Mouse (Mus musculus): Measurements from ENCODE around the gene Aqp1.
A peak's percentile ranks its signal among the peaks of the same experiment; 100 is the strongest.

The Aqp1 gene

DNA sequence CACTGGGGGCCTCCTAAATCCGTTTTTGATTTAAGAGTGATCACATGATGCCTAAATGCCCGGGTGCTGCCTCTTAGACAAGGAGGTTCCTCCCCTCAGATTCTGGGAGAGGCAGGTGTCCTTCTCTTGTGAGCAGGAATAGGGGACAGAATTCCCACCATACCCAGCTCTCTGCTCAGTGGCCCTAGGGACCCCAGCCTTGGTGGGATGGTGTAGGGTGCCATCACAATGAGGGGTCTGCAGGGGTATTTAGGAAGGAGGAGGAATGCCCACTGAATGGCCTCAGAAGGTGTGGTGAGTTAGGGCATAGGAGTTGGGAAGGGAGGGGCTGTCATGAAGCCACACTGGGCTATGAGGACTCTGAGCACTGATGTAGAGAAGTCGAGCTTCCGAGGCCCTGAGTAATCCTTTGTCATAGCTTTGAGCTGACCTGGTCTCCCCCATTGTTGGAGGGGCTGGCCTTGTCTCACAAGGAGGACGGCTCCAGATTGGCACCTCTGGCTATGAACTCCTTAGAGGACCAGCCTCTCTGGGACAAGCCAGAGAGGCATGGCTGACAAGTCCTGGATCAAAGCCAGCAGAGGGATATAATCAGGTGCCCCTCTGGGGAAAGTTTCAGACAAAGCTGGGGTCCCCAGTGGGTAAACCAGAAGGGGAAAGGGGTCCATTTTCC, 4.0 kb upstream of the Aqp1 start:
- DNase-seq (ENCODE audit: low spot score), result no peak

DNA sequence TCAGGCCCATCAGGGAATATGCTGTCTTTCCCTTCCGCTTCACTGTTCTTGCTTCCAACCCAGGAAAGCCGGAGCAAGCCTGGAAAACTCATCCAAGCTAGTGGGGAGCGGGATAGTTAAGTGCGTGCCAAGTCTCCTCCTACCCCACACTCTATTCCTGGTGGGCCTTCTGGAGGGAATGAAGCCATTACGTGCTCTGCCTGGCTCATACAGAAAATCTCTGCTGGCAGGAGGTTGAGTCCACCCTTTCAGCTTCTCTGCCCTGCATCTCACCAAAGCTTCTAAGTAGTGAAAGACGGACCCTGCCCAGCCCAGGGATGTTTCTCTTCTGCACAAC, 3.5 kb upstream of the Aqp1 start:
- no peak for DNase-seq (ENCODE audit: low spot score)

GRCm38 (mm10) chr6:55337242-55337641, 1.0 kb downstream of the Aqp1 start:
- no peak for DNase-seq (ENCODE audit: low spot score)

DNA sequence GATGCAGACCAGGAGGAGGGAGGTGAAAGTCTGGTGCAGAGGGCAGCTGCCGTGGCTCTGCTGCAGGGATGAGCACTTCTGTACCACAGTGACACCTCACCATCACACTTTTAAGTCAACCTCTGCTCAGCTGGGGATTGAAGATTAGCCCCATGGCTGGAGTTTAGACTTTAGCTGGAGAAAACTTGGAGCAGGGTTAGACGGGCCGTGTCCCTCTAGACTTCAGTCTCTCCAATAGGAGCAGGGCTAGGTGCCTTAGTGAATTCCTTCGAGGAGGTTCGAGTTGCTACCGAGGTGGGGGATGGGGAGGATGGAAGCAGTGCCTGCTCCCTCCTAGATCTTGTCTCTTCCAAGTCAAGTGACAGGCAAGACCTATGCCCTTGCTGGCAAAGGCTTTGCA, 1.8 kb downstream of the Aqp1 start:
- no peak for DNase-seq (ENCODE audit: low spot score)

DNA sequence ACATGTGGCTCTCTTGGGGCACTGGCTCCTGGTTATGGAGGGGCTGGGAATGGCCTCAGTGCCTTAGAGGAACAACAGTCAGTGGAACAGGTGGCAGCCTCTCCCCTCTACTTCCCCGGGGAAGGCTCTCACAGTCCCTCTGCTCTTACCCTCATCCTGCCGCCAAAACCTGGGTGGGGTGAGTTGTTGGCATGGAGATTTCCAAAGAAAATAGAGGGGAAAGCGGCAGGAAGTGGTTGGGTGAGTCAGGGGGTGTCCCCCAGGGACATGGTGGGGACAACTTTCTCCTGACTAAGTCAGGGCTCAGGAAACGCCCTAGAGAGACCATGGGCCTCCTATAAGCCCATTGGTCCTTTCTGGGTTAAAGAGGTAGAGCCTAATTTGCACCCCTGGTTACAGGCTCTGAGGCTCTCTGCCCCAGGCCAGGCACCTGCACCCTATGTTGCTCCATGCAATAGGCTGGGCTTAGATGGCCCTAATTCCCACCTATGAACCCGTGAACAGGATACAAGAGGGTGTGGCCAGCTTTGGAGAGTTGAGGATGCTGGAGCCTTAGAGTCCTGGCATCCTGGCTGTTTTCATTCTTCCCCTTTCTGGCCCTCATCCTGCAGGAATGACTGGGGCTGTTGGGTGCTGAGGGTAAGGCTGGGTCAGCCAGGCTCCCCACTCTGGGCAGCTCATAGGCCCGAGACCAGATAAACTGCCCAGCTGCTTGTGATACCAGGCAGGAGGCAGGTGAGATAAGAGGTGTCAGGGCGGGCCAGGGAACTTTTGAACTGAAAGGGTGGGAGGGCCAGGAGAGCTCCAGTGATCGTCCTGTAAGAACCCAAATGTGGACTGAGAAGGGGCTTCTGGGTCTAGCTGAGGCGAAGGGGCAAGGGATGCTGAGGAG, 2.9 kb downstream of the Aqp1 start:
- no peak for DNase-seq (ENCODE audit: low spot score)

DNA sequence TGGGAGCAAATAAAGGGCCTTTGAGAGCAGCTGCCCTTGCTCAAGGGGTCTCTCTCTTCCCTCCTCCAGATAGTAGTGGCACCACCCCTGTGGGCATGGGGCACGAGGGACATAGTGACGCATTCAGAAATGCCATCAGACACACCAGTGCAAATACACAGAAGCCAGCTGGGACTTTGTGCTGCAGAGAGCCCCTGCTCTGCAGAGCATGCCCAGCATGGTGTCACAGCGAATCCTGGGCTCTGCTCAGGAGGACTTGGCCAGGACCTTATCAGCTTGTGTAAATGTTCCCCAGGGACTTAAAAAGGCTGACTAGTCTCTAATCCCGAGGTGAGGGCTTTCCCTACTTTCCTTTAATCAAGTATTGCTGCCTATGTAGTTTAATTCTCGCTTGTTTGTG, 5.5 kb downstream of the Aqp1 start:
- DNase-seq (ENCODE audit: low spot score), result no peak

- DNase-seq (ENCODE audit: low spot score), result no peak
Measured at GRCm38 (mm10) chr6:55342328-55342727, 6.1 kb downstream of the Aqp1 start.

- DNase-seq (ENCODE audit: low spot score), result no peak
Measured at GRCm38 (mm10) chr6:55343446-55343845, 7.2 kb downstream of the Aqp1 start.

DNA sequence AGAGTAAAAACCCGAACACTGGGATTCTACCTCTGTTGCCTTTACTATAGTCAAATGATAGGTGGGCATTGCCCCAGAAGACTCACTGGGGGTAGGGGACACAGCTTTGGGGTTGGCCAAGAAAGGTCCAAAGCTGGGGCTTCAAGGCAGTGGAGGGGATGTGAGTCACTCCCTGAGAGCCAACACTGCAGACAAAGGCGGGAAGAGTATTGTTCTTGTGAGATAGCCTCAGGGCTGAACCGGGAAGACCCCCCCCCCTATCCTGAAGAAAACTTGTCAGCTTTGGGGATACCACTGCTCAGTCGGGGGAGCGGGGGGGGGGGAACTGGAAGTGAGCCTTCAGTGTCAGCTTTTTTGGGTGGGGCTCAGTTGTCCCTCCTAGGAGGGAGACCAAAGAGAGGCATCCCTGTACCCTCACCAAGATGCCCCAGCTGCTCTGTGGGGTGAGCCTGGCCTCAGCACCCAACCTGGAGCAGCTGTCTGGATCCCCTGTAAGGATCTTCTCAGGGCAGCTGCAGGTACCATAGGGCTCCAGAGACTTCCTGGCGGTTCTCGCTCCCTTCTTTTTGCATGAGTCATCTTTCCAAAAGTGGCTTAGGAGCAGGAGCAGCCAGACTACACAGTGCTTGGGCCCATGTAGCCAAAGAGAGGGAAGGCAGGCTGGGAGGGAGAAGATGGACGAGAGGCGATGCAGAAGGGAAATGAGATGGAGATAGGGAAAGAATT, 8.2 kb downstream of the Aqp1 start:
- no peak for DNase-seq (ENCODE audit: low spot score)

- DNase-seq (ENCODE audit: low spot score), result no peak
Measured at GRCm38 (mm10) chr6:55345264-55345663, 9.0 kb downstream of the Aqp1 start.

DNA sequence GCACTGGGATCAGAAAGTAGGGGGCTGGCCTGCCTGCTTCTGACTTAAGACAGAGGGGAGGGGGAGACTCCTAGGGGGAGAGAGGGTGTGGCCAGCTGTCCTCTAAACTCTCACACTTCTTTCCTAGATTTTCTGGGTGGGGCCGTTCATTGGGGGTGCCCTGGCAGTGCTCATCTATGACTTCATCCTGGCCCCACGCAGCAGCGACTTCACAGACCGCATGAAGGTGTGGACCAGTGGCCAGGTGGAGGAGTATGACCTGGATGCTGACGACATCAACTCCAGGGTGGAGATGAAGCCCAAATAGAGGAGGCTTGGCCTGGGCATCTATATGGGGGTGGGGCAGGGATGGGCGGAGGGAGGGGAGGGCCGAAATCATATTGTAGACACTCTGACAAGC, 10.3 kb downstream of the Aqp1 start:
- no peak for DNase-seq (ENCODE audit: low spot score)

- peak; percentile 56 for DNase-seq (ENCODE audit: low spot score)
Measured at GRCm38 (mm10) chr6:55347711-55348571, 11.7 kb downstream of the Aqp1 start.

DNA sequence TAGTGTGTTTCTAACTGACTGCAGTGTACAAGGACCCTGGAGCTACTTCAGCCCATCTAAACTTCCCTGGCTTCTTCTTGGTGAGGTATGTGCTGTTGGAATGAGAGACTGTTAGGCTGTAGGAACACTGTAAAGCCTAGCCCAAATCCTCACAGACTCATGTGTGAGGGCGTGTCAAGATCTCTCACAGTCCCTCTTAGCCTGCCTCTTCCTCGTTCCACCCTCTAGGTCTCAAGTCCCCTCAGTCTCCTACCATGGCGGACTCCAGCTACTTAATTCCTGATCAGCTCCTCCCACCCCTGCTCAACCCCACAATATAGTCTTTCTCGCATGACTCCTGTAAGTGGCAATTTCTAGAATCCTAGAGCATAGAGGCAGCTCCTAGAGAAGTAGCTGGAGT, 13.0 kb downstream of the Aqp1 start:
- DNase-seq (ENCODE audit: low spot score), result no peak

DNA sequence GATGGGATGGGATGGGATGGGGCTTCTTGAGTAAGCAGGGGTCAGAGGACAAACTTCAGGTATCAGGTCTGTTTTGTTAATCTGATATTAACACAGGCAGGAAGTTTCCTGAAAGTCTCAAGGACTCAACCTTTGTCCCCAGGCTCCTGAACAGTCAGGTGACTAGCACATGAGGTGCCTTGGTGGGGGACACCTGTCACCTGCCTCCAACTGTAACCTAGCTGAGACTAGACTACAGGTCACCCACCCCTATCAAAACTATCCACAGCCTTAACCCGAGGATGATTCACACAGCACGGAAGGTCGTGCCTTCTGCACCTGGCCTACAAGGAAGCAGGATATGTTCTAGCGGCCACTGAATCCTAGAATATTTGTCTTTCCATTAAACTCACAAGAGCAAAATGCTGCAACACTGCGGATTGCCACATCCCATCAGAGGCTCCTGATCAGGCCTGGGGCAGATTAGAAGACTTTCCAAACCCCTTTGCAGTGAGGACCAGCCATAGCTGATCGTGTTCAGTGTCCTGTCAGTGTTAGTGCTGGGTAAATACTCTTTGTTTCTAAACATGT, 14.2 kb downstream of the Aqp1 start:
- DNase-seq (ENCODE audit: low spot score), result no peak

DNA sequence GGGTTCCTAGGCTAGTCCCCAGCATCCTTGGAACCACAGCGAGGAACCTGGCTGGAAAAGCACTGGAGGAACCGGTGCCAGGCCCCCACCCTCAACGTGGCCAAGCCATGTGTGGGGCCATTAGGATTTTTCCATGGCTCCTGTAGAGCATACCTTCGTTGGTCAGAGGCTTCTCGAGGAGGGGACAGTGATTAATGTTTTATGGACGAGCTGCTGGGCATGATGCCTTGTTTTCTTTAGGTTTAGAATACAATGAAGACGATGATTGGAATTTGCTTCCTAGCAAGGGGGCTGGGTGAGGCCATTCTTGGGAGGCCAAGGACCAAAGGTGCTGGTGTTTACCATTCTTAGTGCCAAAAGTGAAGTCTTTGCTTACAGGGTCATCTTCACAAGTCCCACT, 15.5 kb downstream of the Aqp1 start:
- DNase-seq (ENCODE audit: low spot score), result no peak

DNA sequence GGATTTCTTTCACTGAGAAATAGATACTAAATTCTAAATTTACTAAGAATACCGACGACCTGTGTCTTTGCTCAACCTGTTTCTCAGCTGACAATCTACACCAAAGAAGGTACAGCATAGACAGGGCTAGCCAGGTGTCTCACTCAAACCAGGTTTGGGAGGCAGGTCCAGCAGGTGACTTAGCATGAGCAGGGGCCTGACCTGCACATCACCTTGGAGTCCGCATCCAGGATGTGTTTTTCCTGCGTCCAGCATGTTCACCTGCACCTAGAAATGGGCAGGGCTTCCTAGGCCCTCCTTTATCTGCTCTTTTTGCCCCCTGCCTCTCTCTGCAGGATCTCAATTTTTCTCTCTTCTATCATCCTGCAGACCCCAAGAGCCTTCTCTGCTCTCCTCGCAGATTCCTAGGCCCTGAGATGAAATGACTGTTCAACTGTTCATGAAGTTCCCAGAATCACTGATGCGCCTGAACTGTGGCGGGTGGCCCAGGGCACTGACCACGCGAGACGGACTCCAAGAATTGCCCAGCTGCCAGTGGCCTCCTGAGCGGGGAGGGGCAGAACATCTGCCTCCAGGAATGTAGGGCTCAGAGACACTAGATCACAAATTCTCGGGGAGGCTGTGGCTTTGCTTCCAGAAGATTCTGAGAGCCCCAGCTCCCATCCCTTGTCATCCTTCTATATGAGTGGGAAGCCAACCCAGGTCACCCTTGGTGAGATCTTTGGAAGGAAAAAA, 17.6 kb downstream of the Aqp1 start:
- DNase-seq (ENCODE audit: low spot score), result no peak

DNA sequence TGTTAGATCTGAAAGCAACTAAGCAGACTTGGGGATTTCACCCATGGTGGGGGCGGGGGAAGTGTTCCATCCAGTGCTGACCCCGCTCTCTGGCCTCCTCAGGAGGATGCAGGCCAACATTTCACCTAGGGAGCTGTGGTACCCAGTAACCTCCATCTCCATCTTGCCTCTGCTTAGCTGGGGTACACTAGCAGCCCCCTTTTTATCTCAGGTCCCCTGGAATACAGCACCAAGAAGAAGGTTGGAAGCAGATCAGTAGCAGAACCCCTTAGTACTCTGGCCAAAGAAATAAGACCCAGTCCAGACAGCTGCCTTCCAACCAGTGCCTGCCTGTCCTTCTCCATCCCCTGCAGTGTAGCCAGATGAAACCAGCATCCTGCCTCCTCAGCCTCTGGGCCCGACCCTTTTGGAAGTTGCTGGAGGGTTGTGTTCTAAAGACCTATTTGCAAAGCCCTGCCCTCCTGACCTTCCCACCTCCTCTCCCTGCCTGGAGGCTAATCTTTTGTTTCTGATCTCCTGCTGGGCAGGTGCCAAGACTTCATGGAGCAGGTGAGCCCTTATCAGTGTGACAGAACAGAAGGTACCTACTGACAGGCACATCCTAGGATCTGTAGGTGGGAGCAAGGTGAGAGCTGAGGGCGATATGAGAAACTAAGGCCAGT, 18.4 kb downstream of the Aqp1 start:
- no peak for DNase-seq (ENCODE audit: low spot score)

GRCm38 (mm10) chr6:55355575-55355974, 19.3 kb downstream of the Aqp1 start:
- no peak for DNase-seq (ENCODE audit: low spot score)

DNA sequence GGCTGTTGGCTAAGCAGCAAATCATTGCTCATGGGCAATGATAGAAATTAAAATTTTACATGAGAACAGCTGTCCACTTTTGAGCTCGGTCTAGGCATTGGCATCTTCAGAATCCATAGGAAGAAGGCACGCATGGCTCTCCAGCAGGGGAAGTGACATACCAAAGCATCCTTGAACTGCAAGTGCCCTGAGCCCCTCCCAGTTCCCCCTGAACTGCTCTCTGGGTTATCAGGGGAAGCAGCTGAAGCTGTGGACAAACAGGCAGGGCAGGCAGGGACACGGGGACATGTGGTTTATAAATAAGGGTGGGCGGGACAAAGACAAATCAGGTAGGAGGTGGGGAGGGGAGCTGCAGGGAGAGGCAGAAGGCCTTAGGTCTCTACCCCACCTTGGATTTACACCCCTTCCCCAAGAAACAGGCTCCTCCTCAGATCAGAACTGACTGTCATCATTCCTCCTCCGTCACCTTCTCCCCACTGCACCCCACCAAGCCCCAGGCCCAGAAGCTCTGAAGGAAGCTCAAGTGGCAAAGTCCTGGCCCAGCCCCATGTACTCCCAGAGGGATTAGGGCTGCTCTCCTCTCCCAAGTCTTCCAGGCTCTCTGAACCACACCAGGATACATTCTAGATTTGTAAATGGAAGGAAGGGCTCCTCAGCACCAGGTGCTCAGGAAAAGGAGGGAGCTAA, 19.9 kb downstream of the Aqp1 start:
- DNase-seq (ENCODE audit: low spot score), result no peak
